Mouse (Mus musculus) kidney, embryonic 14.5 days (tissue): ENCODE data around the gene Tmx4. TPM values are rescaled to one million over a fixed set of nuclear protein-coding genes. Genes with fewer than 3 reads are reported as not detected.

ENCODE experiments used
- ATAC-seq: fragments of 200-750 bp; cut with Nextera tagmentation; 2 replicates; pipeline ENCODE4 v1.8.0; 2017; ENCODE audit warnings: moderate number of reproducible peaks, mild to moderate bottlenecking, moderate TSS enrichment, moderate library complexity; ENCODE audit not compliant: low FRiP score, low TSS enrichment
- H3K27ac ChIP-seq: fragments of 300-500 bp; sonication (generic); 2 replicates; pipeline ENCODE4 v1.5.1; 2014; ENCODE audit warnings: low read depth, mild to moderate bottlenecking, low read length, moderate library complexity, mixed read lengths
- H3K27me3 ChIP-seq: fragments of 300-500 bp; sonication (generic); 2 replicates; pipeline ENCODE4 v1.6.1; 2014; ENCODE audit warnings: mild to moderate bottlenecking, low read length; ENCODE audit not compliant: control insufficient read depth, insufficient read depth
- H3K36me3 ChIP-seq: fragments of 300-500 bp; sonication (generic); 2 replicates; pipeline ENCODE4 v1.6.1; 2014; ENCODE audit warnings: low read length, mixed read lengths; ENCODE audit not compliant: control insufficient read depth, insufficient read depth
- H3K4me1 ChIP-seq: fragments of 300-500 bp; sonication (generic); 2 replicates; pipeline ENCODE4 v1.6.1; 2014; ENCODE audit warnings: low read length, mixed read lengths; ENCODE audit not compliant: control insufficient read depth, insufficient read depth
- H3K4me2 ChIP-seq: fragments of 300-500 bp; sonication (generic); replicated peaks from 2 replicates; pipeline ENCODE4 v1.6.1; 2014; ENCODE audit warnings: low read depth, mild to moderate bottlenecking, low read length
- H3K4me3 ChIP-seq: fragments of 300-500 bp; sonication (generic); 2 replicates; pipeline ENCODE4 v1.5.1; 2014; ENCODE audit warnings: mild to moderate bottlenecking, low read length
- H3K9ac ChIP-seq: fragments of 300-500 bp; sonication (generic); 2 replicates; pipeline ENCODE4 v1.6.1; 2014; ENCODE audit warnings: low read depth, mild to moderate bottlenecking, low read length, moderate library complexity
- H3K9me3 ChIP-seq: fragments of 300-500 bp; sonication (generic); 2 replicates; pipeline ENCODE4 v1.6.1; 2016; ENCODE audit warnings: low read length; ENCODE audit not compliant: control insufficient read depth
- WGBS: fragments of 180-500 bp; shearing (Covaris S2); extraction: QIAGEN DNeasy Blood & Tissue Kit; methylation state at CpG from one replicate; pipeline ENCODE4 v1.1.7; 2014; 5-methylcytosine and 5-hydroxymethylcytosine counted together
- polyA plus RNA-seq: library from polyadenylated mRNA; unstranded; fragments of >200 nt; fragmentation: Nextera tagmentation; extraction: Ambion mirVana; gene quantifications from 2 replicates; pipeline ENCODE4 v1.2.1, GENCODE M21; 2014

Tmx4 gene
- polyA plus RNA-seq, 1 experiment from 2014 or later, result 26.8 TPM

- H3K4me3 ChIP-seq, result no peak overlapping the region
- H3K27me3 ChIP-seq, result no peaks in the 10 kb centered on the region
- H3K4me2 ChIP-seq, result no peak overlapping the region
- H3K36me3 ChIP-seq, result no peaks in the 10 kb centered on the region
- ATAC-seq, result no peak
- no peak overlapping the region for H3K9ac ChIP-seq
- no peak overlapping the region for H3K27ac ChIP-seq
- no peaks in the 10 kb centered on the region for H3K9me3 ChIP-seq
- H3K4me1 ChIP-seq, result no peaks in the 10 kb centered on the region
Measured at GRCm38 (mm10) chr2:134654668-134655067, 10.7 kb upstream of the Tmx4 start.

GRCm38 (mm10) chr2:134652759-134653158, 8.8 kb upstream of the Tmx4 start:
- Histone ChIP-seq H3K4me2 (no peak overlapping the region), H3K9me3 (no peaks in the 10 kb centered on the region), H3K4me3 (no peak overlapping the region), H3K27ac (no peak overlapping the region), H3K9ac (no peak overlapping the region), H3K27me3 (no peaks in the 10 kb centered on the region), H3K36me3 (no peaks in the 10 kb centered on the region), H3K4me1 (no peaks in the 10 kb centered on the region)
- WGBS, result 82% methylated on average over 5 of the region's 5 CpGs
- ATAC-seq, result no peak

- H3K4me2 ChIP-seq, result no peak overlapping the region
- ATAC-seq, result no peak
- H3K9ac ChIP-seq, result no peak overlapping the region
- H3K27ac ChIP-seq, result no peak overlapping the region
- H3K4me3 ChIP-seq, result no peak overlapping the region
- no peaks in the 10 kb centered on the region; the same call in 1 of the 2 replicates for H3K4me1 ChIP-seq
- H3K36me3 ChIP-seq, result no peaks in the 10 kb centered on the region
- no peaks in the 10 kb centered on the region for H3K27me3 ChIP-seq
- no peaks in the 10 kb centered on the region for H3K9me3 ChIP-seq
- 88% methylated on average over 3 of the region's 3 CpGs for WGBS
Measured at GRCm38 (mm10) chr2:134648999-134649398, 5.1 kb upstream of the Tmx4 start.

GRCm38 (mm10) chr2:134645752-134646151, 1.8 kb upstream of the Tmx4 start:
- no peaks in the 10 kb centered on the region for H3K27me3 ChIP-seq
- peaks cover 3% of the 10 kb centered on the region; the same call in 1 of the 2 replicates for H3K4me1 ChIP-seq
- no peak overlapping the region for H3K4me2 ChIP-seq
- no peak overlapping the region for H3K9ac ChIP-seq
- H3K27ac ChIP-seq, result no peak overlapping the region
- no peak for ATAC-seq
- 68% methylated on average over 3 of the region's 3 CpGs for whole genome bisulfite sequencing
- no peak overlapping the region for H3K4me3 ChIP-seq
- no peaks in the 10 kb centered on the region for H3K36me3 ChIP-seq
- H3K9me3 ChIP-seq, result no peaks in the 10 kb centered on the region

GRCm38 (mm10) chr2:134645166-134645565, 1.2 kb upstream of the Tmx4 start:
- WGBS, result 66% methylated on average over 4 of the region's 4 CpGs
- H3K4me2 ChIP-seq, result no peak overlapping the region
- H3K27me3 ChIP-seq, result no peaks in the 10 kb centered on the region
- no peak overlapping the region for H3K27ac ChIP-seq
- H3K9ac ChIP-seq, result no peak overlapping the region
- peaks cover 3% of the 10 kb centered on the region; the same call in 1 of the 2 replicates for H3K4me1 ChIP-seq
- no peak overlapping the region for H3K4me3 ChIP-seq
- ATAC-seq, result no peak
- H3K36me3 ChIP-seq, result no peaks in the 10 kb centered on the region
- H3K9me3 ChIP-seq, result no peaks in the 10 kb centered on the region

GRCm38 (mm10) chr2:134644301-134644912, 462 bp upstream of the Tmx4 start:
- Histone ChIP-seq H3K4me3 (peak overlapping the region; percentile 78), H3K36me3 (peaks cover 2% of the 10 kb centered on the region; the same call in 1 of the 2 replicates), H3K9ac (no peak overlapping the region), H3K27ac (no peak overlapping the region), H3K27me3 (no peaks in the 10 kb centered on the region), H3K4me2 (peak overlapping the region; percentile 26; the same call in 1 of the 2 replicates), H3K9me3 (no peaks in the 10 kb centered on the region), H3K4me1 (peaks cover 3% of the 10 kb centered on the region; the same call in 1 of the 2 replicates)
- 41% methylated on average over 6 of the region's 6 CpGs for WGBS
- no peak; the same call in 1 of the 2 replicates for ATAC-seq

- Histone ChIP-seq H3K27me3 (no peaks in the 10 kb centered on the region), H3K36me3 (peaks cover 5% of the 10 kb centered on the region; the same call in 1 of the 2 replicates), H3K27ac (no peak overlapping the region), H3K4me3 (no peak overlapping the region), H3K9ac (no peak overlapping the region), H3K4me2 (no peak overlapping the region; the same call in 1 of the 2 replicates), H3K9me3 (no peaks in the 10 kb centered on the region), H3K4me1 (peaks cover 3% of the 10 kb centered on the region; the same call in 1 of the 2 replicates)
- ATAC-seq, result no peak
Measured at GRCm38 (mm10) chr2:134642377-134642776, 1.6 kb downstream of the Tmx4 start.

- H3K4me2 ChIP-seq, result no peak overlapping the region
- no peaks in the 10 kb centered on the region for H3K27me3 ChIP-seq
- no peak for ATAC-seq
- peaks cover 3% of the 10 kb centered on the region; the same call in 1 of the 2 replicates for H3K4me1 ChIP-seq
- no peak overlapping the region for H3K9ac ChIP-seq
- H3K9me3 ChIP-seq, result no peaks in the 10 kb centered on the region
- 95% methylated on average over 5 of the region's 5 CpGs for WGBS
- peaks cover 5% of the 10 kb centered on the region; the same call in 1 of the 2 replicates for H3K36me3 ChIP-seq
- no peak overlapping the region for H3K27ac ChIP-seq
- no peak overlapping the region for H3K4me3 ChIP-seq
Measured at GRCm38 (mm10) chr2:134641372-134641771, 2.6 kb downstream of the Tmx4 start.

GRCm38 (mm10) chr2:134640398-134640797, 3.5 kb downstream of the Tmx4 start:
- no peak overlapping the region for H3K27ac ChIP-seq
- 83% methylated on average over 1 of the region's 1 CpGs for WGBS
- H3K36me3 ChIP-seq, result peaks cover 5% of the 10 kb centered on the region; the same call in 1 of the 2 replicates
- peaks cover 3% of the 10 kb centered on the region; the same call in 1 of the 2 replicates for H3K4me1 ChIP-seq
- H3K9me3 ChIP-seq, result no peaks in the 10 kb centered on the region
- no peak overlapping the region for H3K4me2 ChIP-seq
- no peak overlapping the region for H3K9ac ChIP-seq
- no peak overlapping the region for H3K4me3 ChIP-seq
- no peaks in the 10 kb centered on the region for H3K27me3 ChIP-seq
- ATAC-seq, result no peak
